Comparison of ENCODE assay signal across 20 mouse cellular contexts in the genomic region with DNA sequence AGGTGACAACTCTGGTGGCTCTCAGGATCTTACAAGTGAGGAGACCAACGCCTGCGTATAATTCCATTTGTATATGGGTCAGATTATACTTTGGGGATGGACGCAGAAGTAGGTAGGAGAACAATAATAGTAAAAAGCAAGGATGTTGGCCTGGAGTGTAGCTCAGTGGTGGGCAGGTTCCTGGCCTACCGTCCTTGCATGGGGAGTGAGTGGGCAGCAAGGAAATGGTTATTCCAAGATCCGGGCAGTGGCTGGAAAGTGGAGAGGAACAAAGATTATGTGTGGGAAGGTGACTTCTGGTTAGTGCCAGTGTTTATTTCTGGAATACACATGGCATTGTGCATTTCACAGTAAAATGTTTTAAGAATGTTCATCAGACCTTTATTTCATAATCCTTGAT. TPM values are rescaled to one million over a fixed set of nuclear protein-coding genes. Genes with fewer than 3 reads are reported as not detected.
DNase-seq lines count a peak whose midpoint lies in the region; ATAC-seq lines count a peak whose summit lies in the region.
"Had no signal": no experiment of that assay in that cellular context is flagged by ENCODE, and none has a peak within 500 bp of the region (broad histone marks: within the 10 kb centered on the region; RNA-seq: fewer than 3 reads in every experiment).

No protein-coding gene starts in this region.

- H3K9ac ChIP-seq in liver, embryonic 13.5 days, result no peak overlapping the region
- H3K9ac ChIP-seq in liver, embryonic 11.5 days (ENCODE audit: low read depth, low read length), result no peak overlapping the region
- H3K9ac ChIP-seq in midbrain, embryonic 13.5 days (replicated peaks), result no peak overlapping the region
- H3K9ac ChIP-seq: forebrain, embryonic 13.5 days; forebrain, embryonic 15.5 days; forebrain, postnatal 0 days had no signal

- peaks cover 40% of the 10 kb centered on the region for H3K4me1 ChIP-seq in liver, embryonic 13.5 days (replicated peaks)
- H3K4me1 ChIP-seq in liver, embryonic 11.5 days (replicated peaks; ENCODE audit: control insufficient read depth, insufficient read depth, low read length), result 0 out of 2 replicates have a peak, but pooled peaks cover 3% of the 10 kb centered on the region
- peaks cover 6% of the 10 kb centered on the region for H3K4me1 ChIP-seq in midbrain, embryonic 13.5 days (replicated peaks)

- DNase-seq in frontal cortex, postnatal 25 days (ENCODE audit: low spot score in 2 of 2), result no peak
- no peak for DNase-seq in liver, embryonic 13.5 days
- no peak for DNase-seq in liver, embryonic 11.5 days (ENCODE audit: low spot score)
- peak; percentile 28 for DNase-seq in right cerebral cortex, adult 18-20 months
- DNase-seq in right cerebral cortex, postnatal 25 days, result no peak
- DNase-seq: adrenal gland, adult 2 months; adrenal gland, postnatal 10 days; adrenal gland, postnatal 25 days; cerebellum, adult 11-12 months; cerebellum, adult 2 months; cerebellum, adult 9-10 months; cerebellum, postnatal 10 days; cerebellum, postnatal 25 days; forebrain, postnatal 0 days had no signal

- H3K4me2 ChIP-seq in liver, embryonic 13.5 days, result peak overlapping the region; percentile 68; the same call in 1 of the 2 replicates
- H3K4me2 ChIP-seq in liver, embryonic 11.5 days, result no peak overlapping the region
- H3K4me2 ChIP-seq in midbrain, embryonic 13.5 days (replicated peaks), result no peak overlapping the region
- H3K4me2 ChIP-seq: forebrain, embryonic 13.5 days; forebrain, embryonic 15.5 days had no signal

- H3K4me3 ChIP-seq in liver, embryonic 13.5 days (replicated peaks), result no peak overlapping the region
- H3K4me3 ChIP-seq in liver, embryonic 11.5 days (ENCODE audit: low read depth, low read length), result no peak overlapping the region
- no peak overlapping the region for H3K4me3 ChIP-seq in midbrain, embryonic 13.5 days (replicated peaks)
- H3K4me3 ChIP-seq: forebrain, embryonic 13.5 days; forebrain, embryonic 15.5 days had no signal

- H3K27me3 ChIP-seq in liver, embryonic 13.5 days, result no peaks in the 10 kb centered on the region
- H3K27me3 ChIP-seq in liver, embryonic 11.5 days (replicated peaks; ENCODE audit: control insufficient read depth, insufficient read depth, low read length), result no peaks in the 10 kb centered on the region
- H3K27me3 ChIP-seq in midbrain, embryonic 13.5 days, result no peaks in the 10 kb centered on the region
- H3K27me3 ChIP-seq: forebrain, embryonic 13.5 days; forebrain, embryonic 15.5 days had no signal

- H3K9me3 ChIP-seq in liver, embryonic 13.5 days (replicated peaks), result no peaks in the 10 kb centered on the region
- H3K9me3 ChIP-seq in liver, embryonic 11.5 days (ENCODE audit: control insufficient read depth, low read length), result no peaks in the 10 kb centered on the region
- no peaks in the 10 kb centered on the region for H3K9me3 ChIP-seq in midbrain, embryonic 13.5 days
- H3K9me3 ChIP-seq: forebrain, embryonic 13.5 days; forebrain, embryonic 15.5 days had no signal

- ATAC-seq in frontal cortex, adult (ENCODE audit: low TSS enrichment), result peak; percentile 47; the same call in 1 of the 2 replicates
- no peak for ATAC-seq in liver, embryonic 13.5 days (ENCODE audit: low read depth)
- no peak for ATAC-seq in liver, embryonic 11.5 days (replicated peaks; ENCODE audit: low FRiP score)
- no peak for ATAC-seq in midbrain, embryonic 13.5 days
- ATAC-seq: forebrain, embryonic 13.5 days; forebrain, embryonic 15.5 days; forebrain, postnatal 0 days had no signal

- H3K27ac ChIP-seq in liver, embryonic 13.5 days, result no peak overlapping the region
- no peak overlapping the region for H3K27ac ChIP-seq in liver, embryonic 11.5 days (ENCODE audit: low read depth, low read length)
- no peak overlapping the region for H3K27ac ChIP-seq in midbrain, embryonic 13.5 days
- H3K27ac ChIP-seq: forebrain, embryonic 13.5 days; forebrain, embryonic 15.5 days had no signal

- WGBS in liver, embryonic 13.5 days (ENCODE audit: insufficient replicate concordance), result 80% methylated on average over 5 of the region's 5 CpGs
- 84% methylated on average over 5 of the region's 5 CpGs for WGBS in liver, embryonic 11.5 days
- WGBS in midbrain, embryonic 13.5 days, result 91% methylated on average over 5 of the region's 5 CpGs

- peaks cover 3% of the 10 kb centered on the region; the same call in 1 of the 2 replicates for H3K36me3 ChIP-seq in liver, embryonic 13.5 days
- no peaks in the 10 kb centered on the region for H3K36me3 ChIP-seq in liver, embryonic 11.5 days (ENCODE audit: control insufficient read depth, insufficient read depth, low read length)
- H3K36me3 ChIP-seq in midbrain, embryonic 13.5 days, result no peaks in the 10 kb centered on the region
- H3K36me3 ChIP-seq: forebrain, embryonic 15.5 days had no signal

RNA-seq across cellular contexts. Expression of a gene that starts 5.5 kb away (rescaled TPM):
- polyA plus RNA-seq in liver, embryonic 13.5 days (2015; fragmentation: Nextera tagmentation; extraction: Ambion mirVana), result 3.6 and 4.1 TPM in 2 replicates
- 5.9 and 7.1 TPM in 2 replicates for polyA plus RNA-seq in liver, embryonic 11.5 days (2014; fragmentation: Nextera tagmentation; extraction: Ambion mirVana)
- 5.1 and 8.0 TPM in 2 replicates for polyA plus RNA-seq in midbrain, embryonic 13.5 days (2015; fragmentation: Nextera tagmentation; extraction: Ambion mirVana)

RNA-seq across cellular contexts. Expression of a gene that starts 8.7 kb away (rescaled TPM):
- polyA plus RNA-seq in liver, embryonic 13.5 days (2015; fragmentation: Nextera tagmentation; extraction: Ambion mirVana), result 0.92 and 1.2 TPM in 2 replicates
- polyA plus RNA-seq in liver, embryonic 11.5 days (2014; fragmentation: Nextera tagmentation; extraction: Ambion mirVana), result 2.8 TPM in 2 replicates
- 3.3 and 4.3 TPM in 2 replicates for polyA plus RNA-seq in midbrain, embryonic 13.5 days (2015; fragmentation: Nextera tagmentation; extraction: Ambion mirVana)
- polyA plus RNA-seq: adrenal gland, adult 2 months; C2C12; embryonic facial prominence, embryonic 11.5 days had no signal

RNA-seq across cellular contexts. Expression of a gene that starts 29.0 kb away (rescaled TPM):
- 79.0 and 103 TPM in 2 replicates for polyA plus RNA-seq in liver, embryonic 13.5 days (2015; fragmentation: Nextera tagmentation; extraction: Ambion mirVana)
- 153 and 156 TPM in 2 replicates for polyA plus RNA-seq in liver, embryonic 11.5 days (2014; fragmentation: Nextera tagmentation; extraction: Ambion mirVana)
- polyA plus RNA-seq in midbrain, embryonic 13.5 days (2015; fragmentation: Nextera tagmentation; extraction: Ambion mirVana), result 145 and 162 TPM in 2 replicates

RNA-seq across cellular contexts. Expression of a gene that starts 37.5 kb away (rescaled TPM):
- 11.3 and 12.9 TPM in 2 replicates for polyA plus RNA-seq in liver, embryonic 13.5 days (2015; fragmentation: Nextera tagmentation; extraction: Ambion mirVana)
- polyA plus RNA-seq in liver, embryonic 11.5 days (2014; fragmentation: Nextera tagmentation; extraction: Ambion mirVana), result 20.2 and 20.6 TPM in 2 replicates
- 19.0 and 20.1 TPM in 2 replicates for polyA plus RNA-seq in midbrain, embryonic 13.5 days (2015; fragmentation: Nextera tagmentation; extraction: Ambion mirVana)

RNA-seq across cellular contexts. Expression of a gene that starts 56.1 kb away (rescaled TPM):
- 0.09 and 0.14 TPM in 2 replicates for polyA plus RNA-seq in liver, embryonic 13.5 days (2015; fragmentation: Nextera tagmentation; extraction: Ambion mirVana)
- 0.10 and 0.19 TPM in 2 replicates for polyA plus RNA-seq in liver, embryonic 11.5 days (2014; fragmentation: Nextera tagmentation; extraction: Ambion mirVana)
- polyA plus RNA-seq in midbrain, embryonic 13.5 days (2015; fragmentation: Nextera tagmentation; extraction: Ambion mirVana), result 0.08 and 0.30 TPM in 2 replicates
